Mouse (Mus musculus): Measurements from ENCODE around the gene Ctdspl. TPM values are rescaled to one million over a fixed set of nuclear protein-coding genes. Genes with fewer than 3 reads are reported as not detected.
A peak's percentile ranks its signal among the peaks of the same experiment; 100 is the strongest.

Ctdspl gene
- polyA plus RNA-seq, 1 experiment from 2014 or later = 17.4 TPM

GRCm38 (mm10) chr9:118951381-118951780, 25.1 kb downstream of the Ctdspl start:
- 89% methylated on average over 7 of the region's 7 CpGs for WGBS
- Histone ChIP-seq H3K4me1 (0 out of 2 replicates have a peak, but pooled peaks cover 8% of the 10 kb centered on the region), H3K9ac (no peak overlapping the region), H3K27ac (no peak overlapping the region), H3K27me3 (replicated peaks) (no peaks in the 10 kb centered on the region), H3K36me3 (no peaks in the 10 kb centered on the region), H3K9me3 (no peaks in the 10 kb centered on the region), H3K4me2 (no peak overlapping the region), H3K4me3 (replicated peaks) (no peak overlapping the region)
- no peak for ATAC-seq (ENCODE audit: insufficient read depth, low FRiP score, low read depth)

DNA sequence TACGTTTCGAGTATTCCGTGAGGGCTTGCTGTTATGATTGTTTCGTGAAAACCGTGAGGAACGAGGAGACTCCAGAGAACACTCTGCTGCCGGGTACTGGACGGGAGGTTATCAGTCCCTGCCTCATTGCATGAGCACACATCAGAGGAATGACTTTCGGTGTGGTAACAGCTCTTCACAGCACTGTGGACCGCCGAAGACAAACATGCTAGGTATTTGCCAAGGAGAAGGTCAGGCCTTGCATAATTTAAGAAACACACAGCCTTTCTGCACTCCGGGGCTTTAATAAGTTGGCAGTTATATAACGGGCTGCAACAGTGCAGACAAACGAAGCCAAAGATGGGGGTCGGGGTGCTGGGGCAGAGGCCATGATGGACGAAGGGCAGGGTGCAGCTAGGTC, 25.9 kb downstream of the Ctdspl start:
- H3K27ac ChIP-seq = no peak overlapping the region
- H3K27me3 ChIP-seq (replicated peaks) = no peaks in the 10 kb centered on the region

DNA sequence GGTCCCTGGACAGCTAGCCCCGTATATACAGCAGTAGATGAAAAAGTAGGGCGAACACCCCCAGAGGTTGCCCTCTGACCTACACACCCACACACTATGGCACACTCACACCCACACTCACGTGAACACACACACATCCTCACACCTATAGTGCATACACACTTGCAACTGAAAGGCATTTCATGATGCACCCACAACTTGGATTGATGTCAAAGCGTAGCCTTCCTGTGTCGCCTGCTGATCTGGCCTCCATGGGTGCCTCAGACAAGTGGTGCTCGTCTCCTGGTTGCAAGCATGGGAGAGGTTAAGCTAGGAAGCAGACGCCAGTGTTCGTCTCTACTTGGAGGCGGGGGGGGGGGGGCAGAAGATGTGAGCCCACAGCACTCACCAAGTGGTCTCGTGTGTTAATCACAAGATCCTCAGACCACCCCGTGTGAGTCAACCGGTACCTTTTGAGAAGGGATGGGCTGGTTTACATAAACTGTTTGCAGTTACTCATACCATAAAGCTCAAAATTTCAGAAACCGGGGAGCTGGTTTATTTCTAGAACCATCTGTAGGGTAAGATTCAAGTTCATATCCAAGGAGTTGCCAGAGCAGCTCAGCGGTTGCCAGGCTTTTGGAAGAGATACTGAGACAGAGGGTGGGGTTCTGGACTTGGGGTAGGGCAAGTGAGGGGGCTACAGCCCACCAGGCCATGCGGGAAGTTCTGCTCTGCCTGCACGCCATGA, 27.4 kb downstream of the Ctdspl start:
- no peaks in the 10 kb centered on the region for H3K9me3 ChIP-seq
- H3K4me3 ChIP-seq (replicated peaks) = no peak overlapping the region
- H3K27me3 ChIP-seq (replicated peaks) = no peaks in the 10 kb centered on the region
- no peaks in the 10 kb centered on the region for H3K36me3 ChIP-seq
- no peak overlapping the region for H3K4me2 ChIP-seq
- H3K9ac ChIP-seq = no peak overlapping the region
- H3K27ac ChIP-seq = no peak overlapping the region
- H3K4me1 ChIP-seq = 0 out of 2 replicates have a peak, but pooled peaks cover 8% of the 10 kb centered on the region
- ATAC-seq (ENCODE audit: insufficient read depth, low FRiP score, low read depth) = no peak
- WGBS = 83% methylated on average over 16 of the region's 16 CpGs

More for the DNA sequence above, 25.9 kb downstream of the Ctdspl start:
- no peak overlapping the region for H3K9ac ChIP-seq
- ATAC-seq (ENCODE audit: insufficient read depth, low FRiP score, low read depth) = peak; percentile 74
- 72% methylated on average over 16 of the region's 16 CpGs for WGBS
- H3K9me3 ChIP-seq = no peaks in the 10 kb centered on the region
- 0 out of 2 replicates have a peak, but pooled peaks cover 8% of the 10 kb centered on the region for H3K4me1 ChIP-seq
- no peak overlapping the region for H3K4me3 ChIP-seq (replicated peaks)
- H3K36me3 ChIP-seq = no peaks in the 10 kb centered on the region
- no peak overlapping the region for H3K4me2 ChIP-seq

GRCm38 (mm10) chr9:118958802-118959201, 32.5 kb downstream of the Ctdspl start:
- Histone ChIP-seq H3K36me3 (no peaks in the 10 kb centered on the region), H3K9ac (no peak overlapping the region), H3K4me3 (replicated peaks) (no peak overlapping the region), H3K4me2 (no peak overlapping the region), H3K4me1 (peaks cover 16% of the 10 kb centered on the region; the same call in 1 of the 2 replicates), H3K27ac (peak overlapping the region; percentile 51), H3K27me3 (replicated peaks) (no peaks in the 10 kb centered on the region), H3K9me3 (no peaks in the 10 kb centered on the region)
- ATAC-seq (ENCODE audit: insufficient read depth, low FRiP score, low read depth) = no peak
- 65% methylated on average over 7 of the region's 7 CpGs for WGBS

- H3K27me3 ChIP-seq (replicated peaks) = no peaks in the 10 kb centered on the region
- peaks cover 19% of the 10 kb centered on the region; the same call in 1 of the 2 replicates for H3K4me1 ChIP-seq
- no peak overlapping the region for H3K4me3 ChIP-seq (replicated peaks)
- H3K9me3 ChIP-seq = no peaks in the 10 kb centered on the region
- H3K36me3 ChIP-seq = no peaks in the 10 kb centered on the region
- H3K9ac ChIP-seq = no peak overlapping the region
- H3K4me2 ChIP-seq = peak overlapping the region; percentile 19; the same call in 1 of the 2 replicates
- peak overlapping the region; percentile 59 for H3K27ac ChIP-seq
- 25% methylated on average over 16 of the region's 16 CpGs for WGBS
- ATAC-seq (ENCODE audit: insufficient read depth, low FRiP score, low read depth) = peak; percentile 66
Measured at GRCm38 (mm10) chr9:118960415-118961091, 34.3 kb downstream of the Ctdspl start.

- 79% methylated on average over 9 of the region's 9 CpGs for WGBS
- no peak overlapping the region for H3K27ac ChIP-seq
- H3K27me3 ChIP-seq (replicated peaks) = no peaks in the 10 kb centered on the region
- H3K9ac ChIP-seq = no peak overlapping the region
- H3K4me2 ChIP-seq = no peak overlapping the region
- H3K4me1 ChIP-seq = peaks cover 19% of the 10 kb centered on the region; the same call in 1 of the 2 replicates
- no peak overlapping the region for H3K4me3 ChIP-seq (replicated peaks)
- H3K9me3 ChIP-seq = no peaks in the 10 kb centered on the region
- ATAC-seq (ENCODE audit: insufficient read depth, low FRiP score, low read depth) = no peak
- H3K36me3 ChIP-seq = no peaks in the 10 kb centered on the region
Measured at GRCm38 (mm10) chr9:118963149-118963548, 36.9 kb downstream of the Ctdspl start.

DNA sequence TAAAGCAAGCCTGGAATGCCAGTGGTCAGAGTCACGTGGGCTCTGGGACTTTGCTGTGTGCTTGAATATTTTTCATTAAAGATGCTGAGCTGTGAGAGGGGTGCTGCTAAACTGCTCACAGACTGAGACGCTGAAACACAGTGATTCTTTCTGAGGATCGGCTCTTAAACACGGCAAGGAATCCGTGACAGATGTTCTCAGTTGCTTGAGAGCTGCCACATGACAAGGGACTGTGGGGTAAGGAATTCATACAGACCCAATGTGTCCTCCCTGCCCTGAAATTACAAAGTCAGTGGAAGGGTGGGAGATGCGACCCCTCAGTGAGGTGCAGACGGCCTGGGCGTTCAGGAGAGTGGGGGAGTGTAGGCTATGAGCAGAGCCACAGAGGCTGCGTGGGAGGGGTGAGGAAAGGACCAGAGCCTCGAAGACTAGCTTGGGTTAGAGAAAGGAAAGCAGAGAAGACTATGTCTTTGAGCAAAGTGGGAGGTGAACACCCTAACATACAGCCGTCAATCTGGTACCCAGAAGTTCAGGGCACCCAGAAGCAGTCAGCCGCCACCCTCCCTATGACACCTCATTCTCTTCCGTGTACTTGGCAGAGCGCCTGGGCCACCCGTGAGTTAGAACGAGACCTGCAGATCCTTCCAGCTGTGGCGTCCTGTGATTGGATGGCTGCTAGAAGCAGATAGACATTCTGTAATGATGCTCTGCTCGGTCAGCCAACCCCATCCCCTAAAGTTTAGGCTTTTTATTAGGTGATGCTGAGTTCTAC, 38.2 kb downstream of the Ctdspl start:
- H3K36me3 ChIP-seq = no peaks in the 10 kb centered on the region
- H3K9ac ChIP-seq = no peak overlapping the region
- H3K4me1 ChIP-seq = peaks cover 15% of the 10 kb centered on the region; the same call in 1 of the 2 replicates
- H3K4me2 ChIP-seq = no peak overlapping the region
- no peak overlapping the region for H3K4me3 ChIP-seq (replicated peaks)
- no peaks in the 10 kb centered on the region for H3K27me3 ChIP-seq (replicated peaks)
- 58% methylated on average over 18 of the region's 18 CpGs for WGBS
- ATAC-seq (ENCODE audit: insufficient read depth, low FRiP score, low read depth) = no peak
- H3K27ac ChIP-seq = no peak overlapping the region
- H3K9me3 ChIP-seq = no peaks in the 10 kb centered on the region

GRCm38 (mm10) chr9:118969810-118970209, 43.6 kb downstream of the Ctdspl start:
- no peak for ATAC-seq (ENCODE audit: insufficient read depth, low FRiP score, low read depth)

GRCm38 (mm10) chr9:118973028-118973427, 46.8 kb downstream of the Ctdspl start:
- H3K36me3 ChIP-seq = 0 out of 2 replicates have a peak, but pooled peaks cover 2% of the 10 kb centered on the region
- H3K4me1 ChIP-seq = peaks cover 31% of the 10 kb centered on the region
- no peak overlapping the region for H3K4me3 ChIP-seq (replicated peaks)
- H3K4me2 ChIP-seq = no peak overlapping the region
- H3K27me3 ChIP-seq (replicated peaks) = no peaks in the 10 kb centered on the region
- WGBS = 83% methylated on average over 7 of the region's 7 CpGs
- no peaks in the 10 kb centered on the region for H3K9me3 ChIP-seq
- no peak for ATAC-seq (ENCODE audit: insufficient read depth, low FRiP score, low read depth)
- H3K27ac ChIP-seq = no peak overlapping the region
- H3K9ac ChIP-seq = no peak overlapping the region

More at GRCm38 (mm10) chr9:118969810-118970209, 43.6 kb downstream of the Ctdspl start:
- Histone ChIP-seq H3K4me3 (replicated peaks) (no peak overlapping the region), H3K27ac (no peak overlapping the region), H3K4me2 (no peak overlapping the region), H3K36me3 (no peaks in the 10 kb centered on the region), H3K9me3 (no peaks in the 10 kb centered on the region), H3K9ac (no peak overlapping the region), H3K27me3 (replicated peaks) (no peaks in the 10 kb centered on the region), H3K4me1 (peaks cover 19% of the 10 kb centered on the region; the same call in 1 of the 2 replicates)
- WGBS = 80% methylated on average over 4 of the region's 4 CpGs

- WGBS = 77% methylated on average over 5 of the region's 5 CpGs
- Histone ChIP-seq H3K4me2 (no peak overlapping the region), H3K4me1 (peaks cover 31% of the 10 kb centered on the region), H3K9ac (no peak overlapping the region), H3K27me3 (replicated peaks) (no peaks in the 10 kb centered on the region), H3K36me3 (0 out of 2 replicates have a peak, but pooled peaks cover 2% of the 10 kb centered on the region), H3K4me3 (replicated peaks) (no peak overlapping the region), H3K27ac (peak overlapping the region; percentile 59), H3K9me3 (no peaks in the 10 kb centered on the region)
- no peak for ATAC-seq (ENCODE audit: insufficient read depth, low FRiP score, low read depth)
Measured at GRCm38 (mm10) chr9:118973566-118973965, 47.3 kb downstream of the Ctdspl start.

DNA sequence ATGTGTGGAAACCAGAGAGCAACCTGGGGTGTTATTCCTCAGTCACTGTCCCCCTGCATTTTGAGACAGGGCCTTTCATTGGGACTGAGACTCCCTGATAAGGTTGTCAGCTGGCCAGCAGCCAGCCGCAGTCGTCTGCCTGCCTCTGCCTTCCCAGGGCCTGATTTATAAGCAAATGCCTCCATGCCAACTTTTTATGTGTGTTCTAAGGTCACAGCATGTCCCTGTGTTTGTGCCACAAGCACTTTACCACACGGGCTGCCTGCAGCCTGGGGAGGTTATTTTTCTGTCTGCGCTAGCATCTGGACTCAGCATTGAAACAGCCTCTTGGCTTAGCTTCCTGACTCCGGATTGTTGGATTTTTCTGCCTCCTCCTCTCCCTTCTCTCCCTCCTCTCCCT, 47.9 kb downstream of the Ctdspl start:
- H3K36me3 ChIP-seq = 0 out of 2 replicates have a peak, but pooled peaks cover 2% of the 10 kb centered on the region
- H3K4me3 ChIP-seq (replicated peaks) = no peak overlapping the region
- no peaks in the 10 kb centered on the region for H3K9me3 ChIP-seq
- H3K27ac ChIP-seq = 0 out of 2 replicates have a peak overlapping the region, but pooled peaks have one; percentile 59
- ATAC-seq (ENCODE audit: insufficient read depth, low FRiP score, low read depth) = no peak
- no peak overlapping the region for H3K9ac ChIP-seq
- H3K27me3 ChIP-seq (replicated peaks) = no peaks in the 10 kb centered on the region
- 37% methylated on average over 5 of the region's 5 CpGs for WGBS
- no peak overlapping the region for H3K4me2 ChIP-seq
- peaks cover 31% of the 10 kb centered on the region for H3K4me1 ChIP-seq

All from stomach, embryonic 15.5 days (tissue).